Mouse (Mus musculus) intestine, embryonic 15.5 days (tissue): ENCODE results near the gene Krtap9-1. TPM values are rescaled to one million over a fixed set of nuclear protein-coding genes. Genes with fewer than 3 reads are reported as not detected.
"Not testable (repeated sequence)": the region's sequence is repeated elsewhere in the genome, so short reads cannot be mapped to it uniquely, and the experiment has no call there.

Experiments used
- ATAC-seq: fragments of 200-750 bp; cut with Nextera tagmentation; 2 replicates; pipeline ENCODE4 v1.8.0; 2017; ENCODE audit warnings: moderate TSS enrichment, moderate library complexity
- H3K27ac ChIP-seq: fragments of 300-500 bp; sonication (generic); 2 replicates; pipeline ENCODE4 v1.5.1; 2015; ENCODE audit warnings: mild to moderate bottlenecking, inconsistent platforms
- H3K27me3 ChIP-seq: fragments of 300-500 bp; sonication (generic); replicated peaks from 2 replicates; pipeline ENCODE4 v1.6.1; 2015; ENCODE audit warnings: inconsistent platforms
- H3K36me3 ChIP-seq: fragments of 300-500 bp; sonication (generic); 2 replicates; pipeline ENCODE4 v1.6.1; 2015; ENCODE audit warnings: inconsistent platforms
- H3K4me1 ChIP-seq: fragments of 300-500 bp; sonication (generic); replicated peaks from 2 replicates; pipeline ENCODE4 v1.6.1; 2015; ENCODE audit warnings: inconsistent platforms
- H3K4me2 ChIP-seq: fragments of 300-500 bp; sonication (generic); replicated peaks from 2 replicates; pipeline ENCODE4 v1.6.1; 2015; ENCODE audit warnings: mild to moderate bottlenecking, inconsistent platforms
- H3K4me3 ChIP-seq: fragments of 300-500 bp; sonication (generic); replicated peaks from 2 replicates; pipeline ENCODE4 v1.5.1; 2015; ENCODE audit warnings: inconsistent platforms
- H3K9ac ChIP-seq: fragments of 300-500 bp; sonication (generic); 2 replicates; pipeline ENCODE4 v1.6.1; 2015; ENCODE audit warnings: inconsistent platforms
- H3K9me3 ChIP-seq: fragments of 300-500 bp; sonication (generic); 2 replicates; pipeline ENCODE4 v1.6.1; 2016; ENCODE audit warnings: inconsistent platforms
- WGBS: fragments of 180-500 bp; shearing (Covaris S2); methylation state at CpG from one replicate; pipeline ENCODE4 v1.1.7; 2015; 5-methylcytosine and 5-hydroxymethylcytosine counted together
- polyA plus RNA-seq: library from polyadenylated mRNA; unstranded; fragments of >200 nt; fragmentation: Nextera tagmentation; extraction: Ambion mirVana; gene quantifications from 2 replicates; pipeline ENCODE4 v1.2.1, GENCODE M21; 2015

Krtap9-1 gene
- not detected in 2 replicates for polyA plus RNA-seq

DNA sequence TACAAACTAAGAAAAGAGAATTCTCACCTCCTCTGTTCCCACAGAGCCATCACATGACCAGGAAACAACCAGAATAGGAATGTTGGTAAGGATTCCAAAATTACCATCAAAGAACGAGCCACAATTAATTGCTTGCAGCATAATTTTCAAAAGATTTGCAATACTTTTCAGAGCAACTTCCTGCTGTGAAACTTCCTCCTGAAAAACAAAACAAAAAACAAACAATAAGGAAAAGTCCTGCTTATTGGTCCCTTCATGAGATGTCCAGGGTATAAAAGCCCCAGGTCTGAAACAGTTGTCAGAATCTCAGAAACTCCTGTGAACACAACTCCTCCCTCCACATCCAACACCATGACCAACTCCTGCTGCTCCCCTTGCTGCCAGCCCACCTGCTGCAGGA is at the start of gene Krtap9-1:
TSS of gene Krtap9-1 (plus strand) at position 301 of the 400 bp plus-strand sequence.
- not testable (repeated sequence) for H3K4me3 ChIP-seq, H3K9me3 ChIP-seq, ATAC-seq, H3K36me3 ChIP-seq, H3K4me1 ChIP-seq, H3K27me3 ChIP-seq, H3K9ac ChIP-seq, H3K4me2 ChIP-seq, H3K27ac ChIP-seq
- WGBS, result 88% methylated on average over 1 of the region's 1 CpGs

DNA sequence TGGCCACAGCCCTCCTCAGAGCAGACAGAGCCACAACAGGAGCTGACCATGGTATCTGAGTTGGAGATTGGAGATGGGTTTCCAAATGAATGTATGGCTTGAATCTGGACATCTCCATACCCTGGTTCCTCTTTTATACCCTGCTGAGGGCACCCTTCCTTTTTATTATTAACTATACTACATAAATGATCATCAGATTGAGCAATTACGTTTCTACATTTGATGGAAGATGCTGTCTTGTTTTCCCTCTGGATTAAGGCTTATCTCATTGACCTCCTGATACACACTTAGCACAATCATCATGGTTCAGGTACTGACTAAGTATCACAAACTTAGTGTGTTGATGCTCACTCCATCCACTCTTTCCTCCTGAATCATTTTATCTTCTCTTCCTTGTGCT is 35.2 kb upstream of the Krtap9-1 start, which contains the start of gene 2300003K06Rik:
TSS of gene 2300003K06Rik (minus strand) at position 101 of the 400 bp plus-strand sequence.
- ATAC-seq, result no peak
- Histone ChIP-seq H3K27ac (no peak within 1 kb of the TSS), H3K4me3 (no peak within 1 kb of the TSS), H3K27me3 (no peaks in the 10 kb centered on the region), H3K9me3 (no peaks in the 10 kb centered on the region), H3K9ac (no peak within 1 kb of the TSS), H3K36me3 (no peaks in the 10 kb centered on the region), H3K4me1 (no peaks in the 10 kb centered on the region), H3K4me2 (no peak within 1 kb of the TSS)
- 70% methylated on average over 1 of the region's 1 CpGs for WGBS

DNA sequence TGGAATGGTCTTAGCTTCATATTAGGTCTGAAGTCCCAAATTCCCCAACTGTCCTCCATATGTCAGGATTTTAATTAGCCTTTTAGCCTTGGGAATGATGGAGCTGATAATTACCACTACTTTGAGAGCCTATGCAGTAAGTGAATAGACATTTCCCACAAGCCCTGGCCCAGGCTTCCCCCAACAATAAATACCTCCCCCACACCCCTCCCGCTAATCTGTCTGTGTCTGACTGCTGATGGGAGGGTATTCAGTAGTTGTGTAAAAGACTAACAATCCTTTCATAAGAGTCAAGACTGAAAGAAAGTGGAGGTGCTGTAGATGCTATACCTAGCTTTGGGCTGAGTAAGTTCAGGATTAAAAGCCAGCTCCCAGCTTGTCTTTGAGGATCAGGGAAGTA is 31.0 kb upstream of the Krtap9-1 start:
- Histone ChIP-seq H3K9ac (no peak overlapping the region), H3K27ac (no peak overlapping the region), H3K36me3 (no peaks in the 10 kb centered on the region), H3K4me3 (no peak overlapping the region), H3K4me2 (no peak overlapping the region), H3K27me3 (no peaks in the 10 kb centered on the region), H3K4me1 (no peaks in the 10 kb centered on the region), H3K9me3 (no peaks in the 10 kb centered on the region)
- no peak for ATAC-seq
- WGBS, result 57% methylated on average over 1 of the region's 1 CpGs

DNA sequence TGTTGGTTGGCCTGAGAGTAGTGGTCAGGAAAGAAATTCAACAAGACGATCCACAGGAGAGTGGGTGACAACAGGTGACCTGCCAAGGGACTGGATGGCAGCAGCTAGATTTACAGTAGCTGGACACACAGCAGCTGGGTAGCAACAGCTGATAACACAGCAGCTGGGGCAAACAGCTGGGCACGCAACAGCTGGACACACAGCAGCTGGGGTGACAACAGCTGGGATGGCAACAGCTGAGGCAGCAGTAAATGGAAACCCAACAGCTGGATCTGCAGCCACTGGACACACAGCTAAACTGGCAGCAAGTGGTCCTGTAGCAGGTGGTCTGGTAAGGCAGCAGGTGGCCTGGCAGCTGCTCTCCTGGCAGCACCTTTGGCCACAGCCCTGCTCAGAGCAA is 26.4 kb upstream of the Krtap9-1 start:
- no peak overlapping the region for H3K4me3 ChIP-seq
- H3K9ac ChIP-seq, result no peak overlapping the region
- ATAC-seq, result no peak
- WGBS, result 89% methylated on average over 2 of the region's 2 CpGs
- no peak overlapping the region for H3K27ac ChIP-seq
- no peaks in the 10 kb centered on the region for H3K36me3 ChIP-seq
- H3K4me1 ChIP-seq, result no peaks in the 10 kb centered on the region
- H3K4me2 ChIP-seq, result no peak overlapping the region
- H3K27me3 ChIP-seq, result no peaks in the 10 kb centered on the region
- no peaks in the 10 kb centered on the region for H3K9me3 ChIP-seq

DNA sequence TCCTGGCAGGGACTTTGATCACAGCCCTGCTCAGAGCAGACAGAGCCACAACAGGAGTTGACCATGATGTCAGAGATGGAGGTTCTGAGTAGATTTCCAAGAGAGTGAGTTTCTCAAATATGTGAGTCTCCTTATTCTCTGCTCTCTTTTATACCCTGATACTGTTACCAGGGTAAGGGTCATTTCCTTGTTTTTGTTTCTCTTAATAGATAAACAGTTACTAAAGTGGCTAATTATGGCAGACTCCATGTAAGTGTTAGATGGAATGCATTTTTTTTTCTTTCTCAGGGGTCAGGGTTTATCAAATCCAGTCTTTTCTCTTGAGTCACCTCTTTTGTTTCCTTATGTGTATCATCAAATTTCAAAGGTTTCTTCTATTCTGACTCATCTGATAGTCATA is 21.7 kb upstream of the Krtap9-1 start, which contains the start of gene Krtap4-16:
TSS of gene Krtap4-16 (minus strand) at position 101 of the 400 bp plus-strand sequence.
- Histone ChIP-seq H3K4me3 (no peak within 1 kb of the TSS), H3K27ac (no peak within 1 kb of the TSS), H3K9me3 (no peaks in the 10 kb centered on the region), H3K4me1 (no peaks in the 10 kb centered on the region), H3K9ac (no peak within 1 kb of the TSS), H3K27me3 (no peaks in the 10 kb centered on the region), H3K36me3 (no peaks in the 10 kb centered on the region), H3K4me2 (no peak within 1 kb of the TSS)
- no peak for ATAC-seq

DNA sequence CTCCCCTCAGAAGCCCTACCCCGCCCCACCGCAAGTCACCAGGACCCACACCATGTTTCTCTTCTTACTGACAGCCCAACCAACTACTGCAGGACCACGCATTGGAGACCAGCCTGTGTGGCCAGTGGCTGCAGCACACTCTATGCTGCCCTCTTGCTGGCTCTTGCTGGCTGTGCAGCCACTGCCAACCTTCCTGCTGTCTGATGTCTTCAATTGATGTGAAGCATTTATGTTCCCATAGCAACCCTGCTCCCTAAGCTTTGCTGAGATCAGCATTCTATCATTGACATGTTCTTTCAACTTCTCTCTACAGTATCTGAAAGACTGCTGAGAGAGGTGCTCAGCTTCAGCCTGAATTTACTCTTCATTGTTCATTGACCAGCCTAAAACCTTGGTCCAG is 19.1 kb upstream of the Krtap9-1 start:
- Histone ChIP-seq H3K27me3 (no peaks in the 10 kb centered on the region), H3K4me3 (no peak overlapping the region), H3K9me3 (no peaks in the 10 kb centered on the region), H3K36me3 (no peaks in the 10 kb centered on the region), H3K27ac (no peak overlapping the region), H3K9ac (no peak overlapping the region), H3K4me1 (no peaks in the 10 kb centered on the region), H3K4me2 (no peak overlapping the region)
- ATAC-seq, result no peak
- WGBS, result 59% methylated on average over 3 of the region's 3 CpGs

DNA sequence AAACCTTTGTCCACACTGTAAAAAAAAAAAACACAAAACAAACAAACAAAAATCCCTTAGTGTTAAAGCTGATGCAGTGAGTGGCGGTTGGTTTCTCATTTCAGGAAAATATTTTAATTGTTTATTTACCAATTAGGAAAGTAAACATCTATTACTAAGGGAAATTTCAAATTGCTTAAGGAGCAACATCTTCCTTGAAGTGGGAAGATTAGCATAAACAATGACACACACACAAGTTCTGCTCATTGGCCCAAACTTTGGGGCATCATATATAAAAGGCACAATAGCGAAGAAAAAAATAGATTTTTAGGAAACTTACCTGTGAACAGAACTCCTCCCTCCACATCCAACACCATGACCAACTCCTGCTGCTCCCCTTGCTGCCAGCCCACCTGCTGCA is 15.6 kb upstream of the Krtap9-1 start, which contains the start of gene Gm11568:
TSS of gene Gm11568 (plus strand) at position 301 of the 400 bp plus-strand sequence.
- Histone ChIP-seq H3K27me3 (no peaks in the 10 kb centered on the region), H3K4me2 (no peak within 1 kb of the TSS), H3K9me3 (no peaks in the 10 kb centered on the region), H3K36me3 (no peaks in the 10 kb centered on the region), H3K4me1 (no peaks in the 10 kb centered on the region), H3K9ac (no peak within 1 kb of the TSS), H3K27ac (no peak within 1 kb of the TSS), H3K4me3 (no peak within 1 kb of the TSS)
- WGBS, result 78% methylated on average over 2 of the region's 2 CpGs
- ATAC-seq, result no peak

DNA sequence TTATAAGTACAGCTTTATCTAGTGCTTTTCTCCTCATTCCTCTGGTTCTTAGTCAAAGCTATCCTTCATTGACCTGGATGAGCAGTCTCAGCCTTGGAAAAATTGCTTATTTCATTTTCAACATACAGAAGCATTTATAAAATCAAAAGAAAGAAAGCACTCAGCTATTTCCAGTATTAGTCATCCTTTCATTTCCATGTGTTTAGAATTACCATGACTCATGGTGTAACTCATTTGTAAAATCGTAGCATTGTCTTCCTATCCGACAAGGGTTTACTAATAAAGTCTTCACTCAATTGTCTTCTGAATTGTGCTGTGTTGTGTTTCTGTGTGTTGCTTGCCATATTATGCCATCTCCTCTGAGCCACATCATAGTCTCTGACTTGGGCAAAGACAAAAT is 14.4 kb upstream of the Krtap9-1 start:
- no peak overlapping the region for H3K4me3 ChIP-seq
- H3K4me2 ChIP-seq, result no peak overlapping the region
- no peaks in the 10 kb centered on the region for H3K36me3 ChIP-seq
- no peaks in the 10 kb centered on the region for H3K4me1 ChIP-seq
- no peak overlapping the region for H3K27ac ChIP-seq
- no peak overlapping the region for H3K9ac ChIP-seq
- H3K9me3 ChIP-seq, result no peaks in the 10 kb centered on the region
- WGBS, result 75% methylated on average over 2 of the region's 2 CpGs
- ATAC-seq, result no peak
- H3K27me3 ChIP-seq, result no peaks in the 10 kb centered on the region

DNA sequence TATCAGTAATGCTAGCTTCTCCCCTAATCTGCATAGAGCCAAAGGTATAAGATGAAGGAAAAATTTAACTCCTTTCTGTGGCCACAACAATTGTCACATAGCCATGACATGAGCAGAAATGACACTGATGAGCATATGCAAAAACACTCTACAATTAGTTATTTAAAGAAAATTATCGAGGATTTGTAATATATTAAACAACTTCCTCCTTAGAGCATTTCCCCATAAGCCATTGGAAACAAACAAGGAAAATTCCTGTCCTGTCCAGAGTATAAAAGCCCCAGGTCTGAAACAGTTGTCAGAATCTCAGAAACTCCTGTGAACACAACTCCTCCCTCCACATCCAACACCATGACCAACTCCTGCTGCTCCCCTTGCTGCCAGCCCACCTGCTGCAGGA is 9.0 kb upstream of the Krtap9-1 start, which contains the start of gene Gm11559:
TSS of gene Gm11559 (plus strand) at position 301 of the 400 bp plus-strand sequence.
- not testable (repeated sequence) for H3K4me1 ChIP-seq, H3K4me3 ChIP-seq, H3K9ac ChIP-seq, H3K9me3 ChIP-seq, H3K36me3 ChIP-seq, H3K27me3 ChIP-seq, ATAC-seq, H3K4me2 ChIP-seq, H3K27ac ChIP-seq
- 52% methylated on average over 1 of the region's 1 CpGs for WGBS

DNA sequence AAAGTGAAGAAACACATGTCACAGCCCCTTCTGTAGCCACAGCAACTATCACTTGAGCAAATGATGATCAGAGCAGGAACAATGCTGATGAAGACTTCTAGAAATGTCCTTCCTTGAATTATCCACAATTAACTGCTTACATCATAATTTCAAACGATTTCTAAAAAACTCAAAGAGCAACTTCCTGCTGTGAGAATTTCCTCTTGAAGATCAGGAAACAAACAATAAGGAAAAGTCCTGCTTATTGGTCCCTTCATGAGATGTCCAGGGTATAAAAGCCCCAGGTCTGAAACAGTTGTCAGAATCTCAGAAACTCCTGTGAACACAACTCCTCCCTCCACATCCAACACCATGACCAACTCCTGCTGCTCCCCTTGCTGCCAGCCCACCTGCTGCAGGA is 5.7 kb downstream of the Krtap9-1 start, which contains the start of gene Gm11567:
TSS of gene Gm11567 (plus strand) at position 301 of the 400 bp plus-strand sequence.
- not testable (repeated sequence) for H3K4me3 ChIP-seq, H3K4me2 ChIP-seq, ATAC-seq, H3K27ac ChIP-seq, H3K27me3 ChIP-seq, H3K4me1 ChIP-seq, H3K9ac ChIP-seq, H3K36me3 ChIP-seq, H3K9me3 ChIP-seq
- 62% methylated on average over 1 of the region's 1 CpGs for WGBS

DNA sequence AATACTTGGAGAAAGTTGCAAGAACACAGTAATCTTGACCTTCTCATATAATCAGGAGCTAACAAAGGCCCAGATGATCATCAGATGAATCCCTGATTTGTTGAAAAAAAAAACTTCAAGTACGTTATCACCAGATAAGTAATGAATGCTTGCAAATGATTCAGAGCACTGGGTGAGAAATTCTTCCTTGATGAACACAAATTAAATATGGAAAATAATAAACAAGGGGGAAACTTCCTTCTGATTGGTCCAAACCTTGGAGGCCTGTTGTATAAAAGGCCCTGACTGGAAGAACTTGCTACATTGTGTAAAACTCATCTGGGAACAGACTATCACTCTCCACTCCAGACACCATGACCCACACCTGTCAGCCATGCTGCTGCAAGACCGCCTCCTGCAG is 34.4 kb downstream of the Krtap9-1 start, which contains the start of gene Krtap31-1:
TSS of gene Krtap31-1 (plus strand) at position 301 of the 400 bp plus-strand sequence.
- H3K9ac ChIP-seq, result no peak within 1 kb of the TSS
- 79% methylated on average over 2 of the region's 2 CpGs for WGBS

DNA sequence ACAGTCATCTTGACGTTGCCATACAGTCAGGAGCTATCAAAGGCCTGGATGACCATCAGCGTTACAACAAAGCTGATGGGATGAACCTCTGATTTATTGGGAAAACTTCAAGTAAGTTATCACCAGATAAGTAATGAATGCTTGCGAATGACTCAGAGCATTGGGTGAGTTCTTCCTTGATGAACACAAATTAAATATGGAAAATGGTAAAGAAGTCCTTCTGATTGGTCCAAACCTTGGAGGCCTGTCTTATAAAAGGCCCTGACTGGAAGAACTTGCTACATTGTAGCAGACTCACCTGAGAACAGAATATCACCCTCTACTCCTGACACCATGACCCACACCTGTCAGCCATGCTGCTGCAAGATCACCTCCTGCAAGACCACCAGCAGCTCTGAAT is 41.3 kb downstream of the Krtap9-1 start, which contains the start of gene Gm11565:
TSS of gene Gm11565 (plus strand) at position 301 of the 400 bp plus-strand sequence.
- no peak within 1 kb of the TSS for H3K27ac ChIP-seq
- no peaks in the 10 kb centered on the region for H3K4me1 ChIP-seq
- H3K9me3 ChIP-seq, result no peaks in the 10 kb centered on the region
- H3K9ac ChIP-seq, result no peak within 1 kb of the TSS
- WGBS, result 86% methylated on average over 3 of the region's 3 CpGs
- no peak within 1 kb of the TSS for H3K4me2 ChIP-seq
- ATAC-seq, result no peak
- no peak within 1 kb of the TSS for H3K4me3 ChIP-seq
- H3K36me3 ChIP-seq, result no peaks in the 10 kb centered on the region
- H3K27me3 ChIP-seq, result no peaks in the 10 kb centered on the region

More for the DNA sequence above, 34.4 kb downstream of the Krtap9-1 start, which contains the start of gene Krtap31-1:
- H3K27ac ChIP-seq, result no peak within 1 kb of the TSS
- no peak for ATAC-seq
- H3K9me3 ChIP-seq, result no peaks in the 10 kb centered on the region
- no peak within 1 kb of the TSS for H3K4me3 ChIP-seq
- no peaks in the 10 kb centered on the region for H3K27me3 ChIP-seq
- no peaks in the 10 kb centered on the region for H3K4me1 ChIP-seq
- H3K36me3 ChIP-seq, result no peaks in the 10 kb centered on the region
- no peak within 1 kb of the TSS for H3K4me2 ChIP-seq
